ENCODE assay signal across 20 mouse cellular contexts in the genomic region with DNA sequence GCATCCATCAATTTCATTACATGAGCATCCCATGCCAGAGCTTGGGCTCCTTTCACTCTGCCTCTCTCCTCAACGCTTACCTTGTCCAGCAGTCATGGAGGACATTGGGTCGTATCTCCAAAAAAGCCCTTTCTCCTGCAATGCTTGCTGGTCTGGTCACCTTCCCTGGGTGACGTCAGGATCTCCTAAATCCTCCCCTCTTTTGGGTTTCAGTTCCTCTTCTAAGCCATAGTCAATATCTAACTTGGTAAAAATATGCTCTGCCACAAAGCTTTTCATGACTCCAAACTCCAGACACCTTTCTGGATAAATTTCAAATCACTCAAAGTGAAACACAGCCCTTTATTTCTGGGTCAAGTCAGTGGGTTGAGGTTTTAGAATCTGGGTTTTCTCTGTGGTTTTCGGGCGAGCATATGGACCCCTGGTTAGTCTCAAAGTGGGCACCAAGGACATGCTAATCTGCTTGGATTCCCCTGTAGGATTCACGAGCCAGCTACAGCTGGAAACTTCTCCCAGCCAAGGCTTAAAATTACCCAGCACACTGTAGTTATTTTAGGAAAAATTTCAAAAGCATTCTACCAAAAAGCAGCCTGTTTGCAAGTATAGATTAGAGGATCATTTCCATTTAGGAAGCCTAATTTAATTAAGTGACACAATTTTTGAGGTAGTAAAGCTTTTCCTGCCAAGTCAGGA.
DNase-seq lines count a peak whose midpoint lies in the region; ATAC-seq and TF ChIP-seq lines count a peak whose summit lies in the region.
"Had no signal": no experiment of that assay in that cellular context is flagged by ENCODE, and none has a peak within 500 bp of the region (broad histone marks: within the 10 kb centered on the region; RNA-seq: fewer than 3 reads in every experiment).

No protein-coding gene starts in this region.

- no peak overlapping the region for H3K4me2 ChIP-seq in forebrain, postnatal 0 days (ENCODE audit: low read depth)
- no peak overlapping the region for H3K4me2 ChIP-seq in forebrain, embryonic 11.5 days (ENCODE audit: low read depth, low read length, severe bottlenecking)
- H3K4me2 ChIP-seq: forebrain, embryonic 13.5 days; heart, embryonic 15.5 days; midbrain, embryonic 13.5 days; neural tube, embryonic 13.5 days had no signal

- 77% methylated on average over 6 of the region's 6 CpGs for WGBS in forebrain, postnatal 0 days
- 85% methylated on average over 6 of the region's 6 CpGs for WGBS in forebrain, embryonic 11.5 days

- no peak for TF ChIP-seq CTCF in forebrain, postnatal 0 days (IDR thresholded peaks at IDR 0.05; ENCODE audit: low read depth)
- TF ChIP-seq CTCF in left cerebral cortex, adult 2 months (IDR thresholded peaks at IDR 0.05): no peak; the same call in 1 of the 2 replicates
- no peak for TF ChIP-seq CTCF in bone marrow macrophage, adult 2 months (IDR thresholded peaks at IDR 0.05; ENCODE audit: low read depth, low read length)

- H3K27me3 ChIP-seq in forebrain, postnatal 0 days (ENCODE audit: insufficient read depth, low read length): no peaks in the 10 kb centered on the region
- H3K27me3 ChIP-seq in forebrain, embryonic 11.5 days (ENCODE audit: control insufficient read depth, insufficient read depth, low read length): no peaks in the 10 kb centered on the region
- H3K27me3 ChIP-seq: forebrain, embryonic 13.5 days; heart, embryonic 15.5 days; midbrain, embryonic 13.5 days; neural tube, embryonic 13.5 days had no signal

- no peak for DNase-seq in forebrain, postnatal 0 days
- no peak for DNase-seq in forebrain, embryonic 11.5 days (ENCODE audit: low spot score)
- no peak for DNase-seq in left cerebral cortex, adult 2 months (ENCODE audit: extremely low spot score in 1 of 2, low spot score in 2 of 2)
- no peak for DNase-seq in left cerebral cortex, postnatal 4 days
- no peak for DNase-seq in thymus, postnatal 0 days (ENCODE audit: low spot score)
- DNase-seq in right cerebral cortex, postnatal 4 days: no peak
- DNase-seq: adrenal gland, adult 2 months; cerebellum, adult 11 months; cerebellum, postnatal 25 days; gastrocnemius, postnatal 36 days; kidney, adult 2 months; kidney, postnatal 14 days had no signal

- no peak for TF ChIP-seq POLR2A in bone marrow macrophage, adult 2 months (IDR thresholded peaks at IDR 0.05; ENCODE audit: borderline replicate concordance, low read depth, low read length)

- H3K4me3 ChIP-seq in forebrain, postnatal 0 days (ENCODE audit: low read depth, low read length): no peak overlapping the region
- H3K4me3 ChIP-seq in forebrain, embryonic 11.5 days (ENCODE audit: low read depth, low read length): no peak overlapping the region
- H3K4me3 ChIP-seq in left cerebral cortex, adult 2 months: no peak overlapping the region
- no peak overlapping the region for H3K4me3 ChIP-seq in bone marrow macrophage, adult 2 months (ENCODE audit: insufficient read depth, low read length)
- H3K4me3 ChIP-seq: forebrain, embryonic 13.5 days; heart, embryonic 15.5 days; hindbrain, embryonic 10.5 days; midbrain, embryonic 13.5 days; neural tube, embryonic 13.5 days had no signal

- H3K27ac ChIP-seq in forebrain, postnatal 0 days (ENCODE audit: low read depth, low read length): no peak overlapping the region
- no peak overlapping the region for H3K27ac ChIP-seq in forebrain, embryonic 11.5 days (ENCODE audit: low read depth, low read length)
- H3K27ac ChIP-seq in left cerebral cortex, adult 2 months: peak overlapping the region; percentile 73
- H3K27ac ChIP-seq in bone marrow macrophage, adult 2 months (ENCODE audit: insufficient read depth, low read depth, low read length): peak overlapping the region; percentile 7; the same call in 1 of the 2 replicates
- H3K27ac ChIP-seq: forebrain, embryonic 13.5 days; heart, embryonic 15.5 days; hindbrain, embryonic 10.5 days; liver, embryonic 14.5 days; midbrain, embryonic 13.5 days; neural tube, embryonic 13.5 days had no signal

- H3K9ac ChIP-seq in forebrain, postnatal 0 days: no peak overlapping the region
- H3K9ac ChIP-seq in forebrain, embryonic 11.5 days (ENCODE audit: low read length): no peak overlapping the region
- H3K9ac ChIP-seq: forebrain, embryonic 13.5 days; heart, embryonic 15.5 days; liver, embryonic 14.5 days; midbrain, embryonic 13.5 days; neural tube, embryonic 13.5 days had no signal

- H3K4me1 ChIP-seq in forebrain, postnatal 0 days (ENCODE audit: insufficient read depth): no peaks in the 10 kb centered on the region
- no peaks in the 10 kb centered on the region for H3K4me1 ChIP-seq in forebrain, embryonic 11.5 days (replicated peaks; ENCODE audit: control insufficient read depth, insufficient read depth, low read length)
- H3K4me1 ChIP-seq in bone marrow macrophage, adult 2 months (ENCODE audit: control insufficient read depth, insufficient read depth, low read length): peaks cover 11% of the 10 kb centered on the region
- H3K4me1 ChIP-seq: forebrain, embryonic 13.5 days; hindbrain, embryonic 10.5 days had no signal

- ATAC-seq in forebrain, postnatal 0 days: peak; percentile 26; the same call in 1 of the 2 replicates
- ATAC-seq in forebrain, embryonic 11.5 days (replicated peaks; ENCODE audit: low FRiP score): no peak
- ATAC-seq in monocyte, adult 5-6 weeks (replicated peaks; ENCODE audit: insufficient number of reproducible peaks, low FRiP score, low TSS enrichment, poor library complexity, severe bottlenecking): peak; percentile 73
- ATAC-seq: forebrain, embryonic 13.5 days; midbrain, embryonic 13.5 days had no signal

- intact Hi-C loops in left cerebral cortex, adult 2 months (cut with DNase I): loop anchor here (5.0 kb wide), 1 partner anchor 43 kb away; no protein-coding TSS in a partner anchor
- intact Hi-C loops in left cerebral cortex, postnatal 4 days (cut with DNase I): no loop called here

- no peaks in the 10 kb centered on the region for H3K9me3 ChIP-seq in forebrain, postnatal 0 days (ENCODE audit: low read length)
- no peaks in the 10 kb centered on the region for H3K9me3 ChIP-seq in forebrain, embryonic 11.5 days (ENCODE audit: control insufficient read depth, low read length)
- H3K9me3 ChIP-seq: forebrain, embryonic 13.5 days; heart, embryonic 15.5 days; hindbrain, embryonic 10.5 days; midbrain, embryonic 13.5 days; neural tube, embryonic 13.5 days had no signal

- no peaks in the 10 kb centered on the region for H3K36me3 ChIP-seq in forebrain, postnatal 0 days (ENCODE audit: insufficient read depth)
- H3K36me3 ChIP-seq in forebrain, embryonic 11.5 days (ENCODE audit: control insufficient read depth, insufficient read depth, low read length): no peaks in the 10 kb centered on the region
- H3K36me3 ChIP-seq: heart, embryonic 15.5 days; hindbrain, embryonic 10.5 days; midbrain, embryonic 13.5 days; neural tube, embryonic 13.5 days had no signal

Comparison
In these comparisons a context has a peak if more than half of its experiments do, and no peak if none do; other contexts are left out.
1. H3K27ac ChIP-seq: peak in left cerebral cortex, adult 2 months (single experiment) and bone marrow macrophage, adult 2 months (single experiment); none in forebrain, postnatal 0 days (single experiment) and forebrain, embryonic 11.5 days (single experiment).